Mouse (Mus musculus) lung, adult 2 months (tissue): Measurements from ENCODE around the gene Hells. TPM values are rescaled to one million over a fixed set of nuclear protein-coding genes. Genes with fewer than 3 reads are reported as not detected.

Source experiments
- DNase-seq: peaks from one replicate; pipeline ENCODE4 v3.0.0; 2022
- H3K4me1 ChIP-seq: fragments of 200-500 bp; 2 replicates; pipeline ENCODE4 v1.6.1; 2011; ENCODE audit warnings: low read length; ENCODE audit not compliant: control insufficient read depth, insufficient read depth
- H3K4me3 ChIP-seq: fragments of 200-500 bp; replicated peaks from 2 replicates; pipeline ENCODE3; 2011; ENCODE audit warnings: low read depth, mild to moderate bottlenecking, control low read depth, low read length; ENCODE audit errors: extremely low read depth
- CTCF ChIP-seq: fragments of 200-500 bp; IDR thresholded peaks from 2 replicates; pipeline ENCODE4 v1.5.1; 2011; ENCODE audit warnings: mild to moderate bottlenecking, low read length, control low read depth; ENCODE audit not compliant: insufficient read depth
- POLR2A ChIP-seq: fragments of 200-500 bp; IDR thresholded peaks from 2 replicates; pipeline ENCODE4 v1.6.1; 2011; ENCODE audit warnings: low read depth, mild to moderate bottlenecking, control low read depth, low read length, borderline replicate concordance; ENCODE audit errors: extremely low read depth
- WGBS: fragments of 180-500 bp; shearing (Covaris S2); methylation state at CpG from one replicate; pipeline ENCODE4 v1.1.7; 2018; 5-methylcytosine and 5-hydroxymethylcytosine counted together
- polyA plus RNA-seq: library from polyadenylated mRNA; depleted of rRNA; stranded (reverse); fragments of >200 nt; gene quantifications from 2 replicates; pipeline ENCODE4 v1.2.3, GENCODE M21; 2012; rRNA removed

The Hells gene
- polyA plus RNA-seq, 1 experiment = 0.44 TPM

- no peak for TF ChIP-seq POLR2A
- no peak for TF ChIP-seq CTCF
- Histone ChIP-seq H3K4me1 (no peaks in the 10 kb centered on the region), H3K4me3 (no peak overlapping the region)
- DNase-seq = no peak
- 85% methylated on average over 1 of the region's 1 CpGs for WGBS
Measured at GRCm38 (mm10) chr19:39005132-39005531, 74.4 kb downstream of the Hells start.

GRCm38 (mm10) chr19:39006715-39007114 lies 76.0 kb downstream of the Hells start, which contains the start of gene Cyp2c55:
TSS of gene Cyp2c55 (plus strand) at chr19:39007019.
- no peak for TF ChIP-seq POLR2A
- no peak for TF ChIP-seq CTCF
- H3K4me1 ChIP-seq = no peaks in the 10 kb centered on the region
- no peak for DNase-seq
- no peak within 1 kb of the TSS for H3K4me3 ChIP-seq

Other genes with a start within 250 kb of the Hells start
- gene Noc3l, start 111.7 kb upstream of the Hells start, polyA plus RNA-seq = 1.9 and 2.7 TPM in 2 replicates
- 3.5 and 4.9 TPM in 2 replicates for gene Tbc1d12, start 94.3 kb upstream of the Hells start, polyA plus RNA-seq
- gene Cyp2c55, start 76.1 kb downstream of the Hells start, polyA plus RNA-seq = 0.08 and 1.9 TPM in 2 replicates
- gene Cyp2c65, start 130.1 kb downstream of the Hells start, polyA plus RNA-seq = 0.18 and 0.45 TPM in 2 replicates
- 0.07 TPM in 1 of 2 replicates, not detected in the other for gene Cyp2c66, start 183.0 kb downstream of the Hells start, polyA plus RNA-seq